Mouse (Mus musculus) limb, embryonic 11.5 days (tissue): ENCODE data around the gene Snca. TPM values are rescaled to one million over a fixed set of nuclear protein-coding genes. Genes with fewer than 3 reads are reported as not detected.

Experiments
- ATAC-seq: fragments of 200-750 bp; cut with Nextera tagmentation; 2 replicates; pipeline ENCODE4 v1.8.0; 2017; ENCODE audit warnings: low read depth; ENCODE audit not compliant: insufficient number of reproducible peaks, low FRiP score, low TSS enrichment
- DNase-seq: peaks from one replicate; pipeline ENCODE4 v3.0.0-alpha.2; 2015; ENCODE audit warnings: low spot score
- H3K27ac ChIP-seq: fragments of 300-500 bp; sonication (generic); replicated peaks from 2 replicates; pipeline ENCODE4 v1.5.1; 2014; ENCODE audit warnings: low read depth, mild to moderate bottlenecking, low read length
- H3K27me3 ChIP-seq: fragments of 300-500 bp; sonication (generic); 2 replicates; pipeline ENCODE4 v1.6.1; 2014; ENCODE audit warnings: mild to moderate bottlenecking, low read length, mixed read lengths; ENCODE audit not compliant: control insufficient read depth, insufficient read depth
- H3K36me3 ChIP-seq: fragments of 300-500 bp; sonication (generic); 2 replicates; pipeline ENCODE4 v1.6.1; 2014; ENCODE audit warnings: mild to moderate bottlenecking, low read length, moderate library complexity, mixed read lengths; ENCODE audit not compliant: control insufficient read depth, insufficient read depth
- H3K4me1 ChIP-seq: fragments of 300-500 bp; sonication (generic); 2 replicates; pipeline ENCODE4 v1.6.1; 2014; ENCODE audit warnings: low read length, mixed read lengths; ENCODE audit not compliant: control insufficient read depth, insufficient read depth
- H3K4me2 ChIP-seq: fragments of 300-500 bp; sonication (generic); 2 replicates; pipeline ENCODE4 v1.6.1; 2014; ENCODE audit warnings: low read depth, mild to moderate bottlenecking, moderate library complexity; ENCODE audit not compliant: severe bottlenecking
- H3K4me3 ChIP-seq: fragments of 300-500 bp; sonication (generic); 2 replicates; pipeline ENCODE4 v1.5.1; 2014; ENCODE audit warnings: low read depth, low read length
- H3K9ac ChIP-seq: fragments of 300-500 bp; sonication (generic); 2 replicates; pipeline ENCODE4 v1.6.1; 2014; ENCODE audit warnings: mild to moderate bottlenecking, low read length
- H3K9me3 ChIP-seq: fragments of 300-500 bp; sonication (generic); 2 replicates; pipeline ENCODE4 v1.6.1; 2016; ENCODE audit warnings: low read length; ENCODE audit not compliant: control insufficient read depth
- WGBS: fragments of 180-500 bp; shearing (Covaris S2); extraction: QIAGEN DNeasy Blood & Tissue Kit; methylation state at CpG from one replicate; pipeline ENCODE4 v1.1.7; 2014; 5-methylcytosine and 5-hydroxymethylcytosine counted together
- polyA plus RNA-seq: library from polyadenylated mRNA; unstranded; fragments of >200 nt; fragmentation: Nextera tagmentation; extraction: Ambion mirVana; gene quantifications from 2 replicates; pipeline ENCODE4 v1.2.1, GENCODE M21; 2014

Snca gene
- polyA plus RNA-seq, 1 experiment from 2014 or later, result 8.3 TPM

DNA sequence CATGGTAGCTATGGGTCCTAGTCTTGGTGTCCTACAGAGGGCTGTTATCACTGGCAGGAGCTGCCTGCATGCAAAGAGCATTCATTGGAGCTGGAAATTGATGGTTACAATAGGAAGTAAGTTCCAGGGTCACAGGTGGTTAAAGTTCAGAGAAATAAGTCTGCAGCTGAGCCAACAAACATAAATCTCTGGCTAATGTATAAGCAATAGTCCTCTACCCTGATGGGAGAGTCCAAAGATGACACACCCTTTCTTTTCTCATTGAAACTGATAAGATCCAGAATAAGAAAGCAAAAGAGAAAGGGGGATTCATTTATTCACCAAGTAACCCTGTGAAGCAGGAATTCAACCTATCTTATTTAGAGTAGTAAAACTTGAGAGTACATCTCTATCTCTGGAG is 83.7 kb downstream of the Snca start:
- ATAC-seq (no peak), DNase-seq (no peak)
- Histone ChIP-seq H3K9ac (no peak overlapping the region), H3K36me3 (no peaks in the 10 kb centered on the region), H3K27ac (no peak overlapping the region), H3K9me3 (no peaks in the 10 kb centered on the region), H3K4me3 (no peak overlapping the region), H3K27me3 (no peaks in the 10 kb centered on the region), H3K4me1 (no peaks in the 10 kb centered on the region), H3K4me2 (no peak overlapping the region)

DNA sequence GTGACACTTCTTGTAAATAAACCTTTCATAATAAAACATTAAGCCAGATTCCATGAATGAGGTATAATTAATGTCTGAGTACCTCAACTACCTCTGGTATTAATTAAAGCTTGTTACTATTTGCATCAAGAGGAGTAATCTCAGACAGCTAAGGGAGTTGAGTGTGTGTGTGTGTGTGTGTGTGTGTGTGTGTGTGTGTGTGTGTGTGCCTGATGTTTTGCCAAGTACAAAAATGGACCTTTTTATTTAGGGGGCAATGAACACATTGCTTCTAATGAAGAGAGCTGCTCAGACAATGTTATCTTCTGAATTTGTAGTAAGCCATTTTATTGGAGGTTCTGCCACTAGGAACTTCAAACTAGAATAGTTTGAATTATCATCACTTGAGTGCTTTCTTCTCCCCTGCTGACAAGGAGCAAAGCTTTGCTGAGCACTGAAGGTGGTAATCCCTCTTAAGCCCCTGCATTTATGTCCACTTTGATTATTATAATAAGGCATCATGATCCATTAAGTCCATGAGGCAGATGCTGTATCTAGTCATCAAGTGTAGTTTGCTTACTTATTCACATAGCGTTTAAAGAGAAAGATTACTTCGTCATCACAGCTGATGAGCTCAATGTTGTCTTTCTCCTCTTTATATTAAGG is 88.1 kb downstream of the Snca start:
- Histone ChIP-seq H3K9me3 (no peaks in the 10 kb centered on the region), H3K4me2 (no peak overlapping the region), H3K36me3 (no peaks in the 10 kb centered on the region), H3K9ac (no peak overlapping the region), H3K27me3 (no peaks in the 10 kb centered on the region), H3K4me3 (no peak overlapping the region), H3K4me1 (no peaks in the 10 kb centered on the region), H3K27ac (no peak overlapping the region)
- DNase-seq (no peak), ATAC-seq (no peak)
- 90% methylated on average over 2 of the region's 2 CpGs for WGBS

DNA sequence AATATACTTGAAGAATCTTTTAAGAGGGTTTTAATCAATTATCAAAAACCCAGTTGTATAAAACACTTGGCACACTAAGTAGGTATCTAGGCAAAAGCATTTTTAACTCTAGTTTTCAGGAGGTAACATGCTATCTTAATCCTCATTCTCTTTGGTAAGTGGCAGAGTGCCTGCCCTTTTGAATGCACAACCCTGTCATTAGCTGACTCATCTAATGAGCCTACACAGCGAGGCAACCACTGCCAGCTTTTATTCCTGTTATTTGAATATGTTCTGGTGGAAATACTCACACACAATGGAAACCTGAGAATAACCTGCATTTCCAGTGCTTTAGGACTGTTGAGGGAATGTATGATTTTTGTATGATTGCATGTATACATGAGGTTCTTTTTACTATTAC is 89.9 kb downstream of the Snca start:
- Histone ChIP-seq H3K36me3 (no peaks in the 10 kb centered on the region), H3K4me3 (no peak overlapping the region), H3K27me3 (no peaks in the 10 kb centered on the region), H3K9ac (no peak overlapping the region), H3K9me3 (no peaks in the 10 kb centered on the region), H3K4me1 (no peaks in the 10 kb centered on the region), H3K4me2 (no peak overlapping the region), H3K27ac (no peak overlapping the region)
- no peak for ATAC-seq
- DNase-seq, result no peak
- WGBS, result 58% methylated on average over 1 of the region's 1 CpGs

DNA sequence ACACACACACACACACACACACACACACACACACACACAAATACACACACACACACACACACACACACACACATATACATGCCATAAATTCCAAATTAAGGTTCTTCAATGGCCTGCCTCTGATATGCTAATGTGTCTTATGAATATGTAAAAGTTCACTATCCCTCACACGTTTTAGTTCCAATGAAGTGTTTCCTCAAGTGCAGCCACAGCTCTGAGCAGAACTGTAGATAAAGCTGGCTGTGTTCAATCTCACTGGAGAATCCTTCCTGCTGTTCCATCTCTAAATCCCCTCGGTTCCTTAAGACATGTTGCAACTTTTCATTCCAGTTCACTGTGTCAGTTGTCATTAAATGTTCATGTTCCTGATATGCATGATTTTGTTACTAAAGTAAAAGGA is 98.5 kb downstream of the Snca start:
- no peaks in the 10 kb centered on the region for H3K36me3 ChIP-seq
- no peaks in the 10 kb centered on the region for H3K27me3 ChIP-seq
- H3K27ac ChIP-seq, result no peak overlapping the region
- no peaks in the 10 kb centered on the region for H3K4me1 ChIP-seq
- ATAC-seq (no peak), DNase-seq (no peak)
- H3K4me2 ChIP-seq, result no peak overlapping the region
- no peak overlapping the region for H3K9ac ChIP-seq
- 67% methylated on average over 2 of the region's 2 CpGs for WGBS
- no peaks in the 10 kb centered on the region for H3K9me3 ChIP-seq
- H3K4me3 ChIP-seq, result no peak overlapping the region

DNA sequence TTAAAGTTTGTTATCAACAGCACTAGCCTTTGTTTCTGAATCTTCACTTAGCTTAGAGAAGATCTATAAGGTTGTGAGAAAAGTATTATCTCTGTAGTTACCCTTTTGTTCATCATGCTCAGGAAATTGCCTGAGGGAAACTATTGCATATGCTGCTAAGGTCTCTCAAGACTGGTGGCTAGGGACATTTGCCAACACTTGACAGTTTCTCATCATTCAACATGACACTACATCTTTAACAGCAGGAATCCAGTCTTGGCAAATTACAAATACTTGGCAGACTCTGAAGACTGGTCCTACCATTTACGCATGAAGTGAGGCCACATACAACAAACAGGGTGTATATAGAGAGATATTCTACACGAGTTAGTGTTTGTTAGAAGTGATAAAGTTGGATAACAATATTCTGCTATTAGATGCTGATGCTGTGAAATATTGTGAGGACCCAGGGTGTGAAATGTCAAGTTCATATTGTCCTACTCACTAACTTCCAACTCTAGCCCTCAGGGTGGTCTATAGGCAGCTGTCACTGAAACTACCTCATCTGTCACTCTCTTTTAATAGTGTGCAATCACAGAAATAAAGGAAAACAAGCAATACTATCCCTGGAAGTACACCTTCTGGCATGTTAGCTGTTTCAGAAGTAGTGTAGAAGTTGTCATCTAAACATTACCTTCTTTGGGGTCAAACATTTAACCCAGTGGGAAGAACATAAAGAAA is 105.4 kb downstream of the Snca start:
- DNase-seq, result no peak
- no peak for ATAC-seq
- H3K4me3 ChIP-seq, result no peak overlapping the region
- no peaks in the 10 kb centered on the region for H3K27me3 ChIP-seq
- 88% methylated on average over 2 of the region's 2 CpGs for WGBS
- no peak overlapping the region for H3K27ac ChIP-seq
- H3K9ac ChIP-seq, result no peak overlapping the region
- H3K4me2 ChIP-seq, result no peak overlapping the region
- H3K36me3 ChIP-seq, result no peaks in the 10 kb centered on the region
- H3K4me1 ChIP-seq, result no peaks in the 10 kb centered on the region
- H3K9me3 ChIP-seq, result no peaks in the 10 kb centered on the region

DNA sequence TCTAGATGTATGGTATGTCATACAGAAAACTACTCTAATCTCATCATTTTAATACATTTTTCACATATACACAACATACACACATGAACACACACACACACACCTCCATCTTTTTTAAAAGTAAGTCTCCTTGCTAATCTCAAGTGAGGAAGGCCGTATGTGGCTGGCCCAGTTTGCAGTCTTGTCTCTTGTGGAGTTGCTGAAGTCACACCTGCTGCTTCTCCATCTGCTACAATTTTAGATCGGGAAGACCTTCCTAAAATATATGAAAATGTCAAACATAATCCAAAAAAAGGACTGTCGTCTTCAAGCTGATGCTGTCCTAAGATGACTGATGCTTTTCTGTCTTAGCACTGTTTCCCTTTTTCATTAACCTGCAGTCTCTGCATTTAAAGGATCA is 112.1 kb downstream of the Snca start:
- Histone ChIP-seq H3K27me3 (no peaks in the 10 kb centered on the region), H3K9me3 (no peaks in the 10 kb centered on the region), H3K9ac (no peak overlapping the region), H3K36me3 (no peaks in the 10 kb centered on the region), H3K4me3 (no peak overlapping the region), H3K27ac (no peak overlapping the region), H3K4me1 (no peaks in the 10 kb centered on the region), H3K4me2 (no peak overlapping the region)
- 86% methylated on average over 3 of the region's 3 CpGs for WGBS
- no peak for DNase-seq
- no peak for ATAC-seq

DNA sequence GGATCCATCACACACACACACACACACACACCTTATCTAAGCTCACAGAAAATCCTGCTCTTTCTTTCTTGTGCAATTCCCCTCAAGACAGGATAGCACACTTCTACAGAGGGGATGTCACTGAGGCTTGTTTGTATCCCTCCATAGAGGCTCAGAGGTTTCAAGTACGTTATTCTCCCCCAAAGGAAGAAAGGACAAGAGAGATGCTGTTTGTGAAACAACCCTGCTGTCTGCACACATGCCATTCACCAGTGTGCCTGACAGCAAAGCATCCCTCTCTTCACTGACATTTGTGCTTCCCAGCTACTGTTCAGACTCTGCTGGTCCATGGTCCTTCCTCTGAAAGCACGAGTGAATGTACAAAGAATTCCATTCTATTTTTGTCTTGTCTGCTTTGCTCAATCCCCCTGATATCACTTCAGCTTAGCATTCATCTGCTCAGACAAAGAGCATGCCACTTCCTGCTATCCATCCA is 119.6 kb downstream of the Snca start:
- DNase-seq (no peak), ATAC-seq (no peak)
- WGBS, result 54% methylated on average over 2 of the region's 2 CpGs
- Histone ChIP-seq H3K27me3 (no peaks in the 10 kb centered on the region), H3K36me3 (no peaks in the 10 kb centered on the region), H3K9me3 (no peaks in the 10 kb centered on the region), H3K4me2 (no peak overlapping the region), H3K4me1 (no peaks in the 10 kb centered on the region), H3K9ac (no peak overlapping the region), H3K27ac (no peak overlapping the region), H3K4me3 (no peak overlapping the region)

DNA sequence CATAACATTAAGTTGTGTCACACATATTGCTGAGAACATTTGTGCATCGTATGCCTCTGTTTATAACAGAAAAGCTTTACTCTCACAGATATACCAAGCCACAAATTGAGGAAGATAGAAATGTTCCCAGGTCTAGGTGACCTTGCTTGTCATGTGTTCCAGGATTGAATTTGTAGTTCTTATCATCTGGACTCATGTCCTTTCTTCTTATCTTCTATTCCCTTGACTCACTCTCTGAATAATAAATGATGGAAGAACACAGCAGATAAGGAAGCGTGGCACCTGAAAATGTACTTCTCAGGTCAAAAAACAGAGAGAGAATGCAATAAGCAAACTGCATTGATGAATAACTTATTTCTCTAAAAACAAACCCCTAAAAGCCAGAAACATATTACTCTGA is 131.6 kb downstream of the Snca start:
- Histone ChIP-seq H3K27me3 (no peaks in the 10 kb centered on the region), H3K27ac (no peak overlapping the region), H3K36me3 (no peaks in the 10 kb centered on the region), H3K4me1 (no peaks in the 10 kb centered on the region), H3K9ac (no peak overlapping the region), H3K4me3 (no peak overlapping the region), H3K4me2 (no peak overlapping the region), H3K9me3 (no peaks in the 10 kb centered on the region)
- WGBS, result 83% methylated on average over 2 of the region's 2 CpGs
- ATAC-seq (no peak), DNase-seq (no peak)
